Mouse (Mus musculus): ENCODE data around the gene Cbx7.

Gene Cbx7

DNA sequence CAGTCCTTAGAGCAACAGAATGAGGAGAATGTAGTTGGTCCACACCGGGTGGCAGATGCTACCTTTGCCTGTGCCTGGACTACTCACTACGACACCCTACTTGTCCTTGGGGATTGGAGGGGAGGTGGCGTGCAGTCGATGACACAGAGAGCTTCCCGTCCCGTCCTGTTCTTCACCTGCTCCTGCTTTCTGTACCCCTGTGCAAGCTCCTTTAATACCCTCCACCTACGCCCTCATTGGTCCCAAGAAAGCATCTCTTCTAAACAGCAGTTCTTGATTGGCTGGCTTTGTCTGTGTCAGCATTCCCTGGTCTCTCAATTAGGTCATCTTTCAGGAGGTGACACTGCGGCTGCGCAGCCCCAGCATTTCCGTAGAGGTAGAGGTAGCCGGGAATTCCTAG is at the start of gene Cbx7:
Gene Cbx7, minus strand, starts transcription at position 180 of the 400 bp plus-strand sequence.
- DNase-seq (ENCODE audit: low spot score in 2 of 2): no peak

DNA sequence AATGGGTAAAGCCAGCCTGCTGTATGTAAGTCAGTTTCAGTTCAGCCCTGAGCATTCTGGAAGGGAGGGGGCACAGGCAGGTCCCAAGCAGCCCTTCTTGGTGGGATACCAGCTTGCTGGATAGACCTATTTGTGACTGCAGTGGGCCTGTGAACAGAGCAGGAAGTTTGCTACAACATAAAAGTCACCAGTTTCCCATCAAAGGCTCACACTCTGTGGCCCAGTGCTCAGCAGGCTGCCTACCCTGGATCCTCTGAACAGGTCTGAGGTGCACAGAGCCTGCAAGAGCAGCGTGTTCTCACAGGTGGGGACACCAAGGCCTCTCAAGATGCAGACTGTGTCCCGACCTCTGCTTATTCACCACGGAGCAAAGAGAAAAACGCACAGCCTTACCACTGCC is 49.6 kb upstream of the Cbx7 start:
- DNase-seq (ENCODE audit: low spot score in 2 of 2): no peak

DNA sequence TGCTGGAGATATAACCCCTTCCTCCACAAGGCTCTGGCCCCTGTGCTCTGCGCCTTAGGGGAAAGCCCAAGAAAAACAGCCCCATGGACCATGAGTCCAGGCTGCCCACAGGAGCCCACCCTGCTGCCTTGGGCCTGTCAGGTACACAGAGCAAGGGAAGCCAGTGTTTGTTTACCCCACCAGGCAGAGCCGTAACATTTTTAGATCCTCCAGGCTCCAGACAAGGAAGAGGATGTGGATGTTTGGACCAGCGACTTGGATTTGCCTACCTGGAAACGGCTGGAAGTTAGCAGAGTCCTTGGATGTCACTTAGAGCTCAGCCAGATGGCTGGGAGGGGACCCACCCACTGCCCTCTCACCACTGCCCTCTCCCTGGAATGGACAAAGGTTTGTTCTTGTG is 48.7 kb upstream of the Cbx7 start:
- no peak for DNase-seq (ENCODE audit: low spot score in 2 of 2)

DNA sequence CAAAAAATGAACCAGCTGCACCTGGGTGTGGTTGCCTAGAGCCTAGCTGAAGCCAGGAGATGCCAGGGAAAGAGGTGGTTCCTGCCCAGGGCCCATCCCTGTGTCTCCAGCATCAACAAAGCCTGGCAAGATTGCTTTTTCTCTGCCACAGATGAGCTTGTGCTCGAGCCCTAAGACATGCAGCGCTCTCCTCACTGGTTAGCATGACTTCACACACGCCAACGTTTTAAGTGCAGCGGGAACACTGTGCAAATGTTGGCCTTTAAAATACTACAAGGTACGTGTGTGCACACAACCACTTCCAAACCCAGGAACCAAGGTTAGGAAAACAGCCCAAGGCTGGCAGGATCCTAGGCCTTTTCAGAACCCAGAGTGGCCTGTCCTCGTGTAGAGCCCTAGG is 48.3 kb upstream of the Cbx7 start:
- no peak for DNase-seq (ENCODE audit: low spot score in 2 of 2)

DNA sequence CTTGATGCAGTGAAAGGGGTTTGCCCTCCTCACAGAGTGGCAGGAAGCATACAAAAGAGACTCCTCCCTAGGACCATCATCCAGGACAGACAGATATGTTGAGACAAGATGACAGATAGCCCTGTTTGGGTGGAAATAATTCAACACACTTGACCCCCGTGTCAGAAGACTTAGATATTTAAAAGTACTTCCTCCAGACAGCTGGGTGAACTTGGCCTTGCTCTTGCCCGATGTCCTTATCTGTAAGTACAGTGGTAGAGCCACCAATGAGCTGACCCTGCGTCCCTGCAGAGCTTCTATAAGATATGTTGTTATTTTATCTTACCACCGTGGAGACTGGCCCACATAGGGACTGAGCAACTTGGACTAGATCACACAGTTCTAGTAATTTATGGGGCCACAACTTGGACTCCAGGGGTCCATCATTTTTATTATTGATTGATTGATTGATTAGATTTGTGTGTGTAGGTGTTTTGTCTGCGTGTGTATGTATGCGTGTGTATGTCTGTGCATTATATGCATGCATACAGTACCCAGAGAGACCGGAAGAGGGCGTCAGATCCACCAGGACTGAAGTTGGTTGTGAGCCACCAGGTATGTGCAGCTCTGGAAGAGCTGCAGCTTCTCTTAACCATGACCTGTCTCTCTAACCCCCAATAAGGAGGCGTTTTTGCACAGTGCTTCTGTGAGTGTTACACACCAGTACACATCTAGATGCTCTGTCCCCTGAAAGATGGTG is 45.8 kb upstream of the Cbx7 start:
- no peak for DNase-seq (ENCODE audit: low spot score in 2 of 2)

DNA sequence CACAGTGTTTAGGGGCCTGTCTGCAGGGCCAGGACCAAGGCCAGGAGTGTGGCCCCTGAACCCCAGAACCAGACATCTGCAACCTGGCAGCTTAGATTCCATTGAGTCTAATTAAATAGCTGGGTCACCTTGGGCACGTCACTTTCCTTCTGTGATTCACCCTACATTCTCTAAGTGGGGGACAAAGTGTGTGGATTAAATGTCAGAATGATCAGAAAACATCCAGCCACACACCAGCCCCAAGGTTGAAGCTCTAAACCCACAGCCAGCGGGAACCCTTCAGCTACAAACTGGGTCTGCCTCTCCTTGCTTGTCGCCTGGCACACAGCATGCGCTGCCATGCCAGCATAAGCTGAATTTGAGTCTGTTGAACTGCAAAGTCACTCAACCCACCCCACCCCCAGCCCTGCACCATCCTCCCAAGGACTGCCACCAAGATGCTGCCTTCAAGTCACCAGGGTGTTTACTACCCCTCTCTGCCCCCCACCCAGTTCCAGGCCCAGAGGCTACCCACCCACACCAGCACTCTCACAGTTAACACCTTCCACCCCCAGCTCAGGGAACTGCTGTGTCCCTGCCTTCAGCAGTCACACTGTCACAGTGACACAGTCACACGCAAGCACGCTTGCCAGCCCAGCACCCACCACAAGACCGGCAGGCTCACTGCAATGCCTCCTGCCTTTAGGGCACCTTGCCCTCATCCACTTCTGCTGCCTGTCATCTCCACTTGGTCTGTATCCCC is 44.5 kb upstream of the Cbx7 start:
- no peak for DNase-seq (ENCODE audit: low spot score in 2 of 2)

DNA sequence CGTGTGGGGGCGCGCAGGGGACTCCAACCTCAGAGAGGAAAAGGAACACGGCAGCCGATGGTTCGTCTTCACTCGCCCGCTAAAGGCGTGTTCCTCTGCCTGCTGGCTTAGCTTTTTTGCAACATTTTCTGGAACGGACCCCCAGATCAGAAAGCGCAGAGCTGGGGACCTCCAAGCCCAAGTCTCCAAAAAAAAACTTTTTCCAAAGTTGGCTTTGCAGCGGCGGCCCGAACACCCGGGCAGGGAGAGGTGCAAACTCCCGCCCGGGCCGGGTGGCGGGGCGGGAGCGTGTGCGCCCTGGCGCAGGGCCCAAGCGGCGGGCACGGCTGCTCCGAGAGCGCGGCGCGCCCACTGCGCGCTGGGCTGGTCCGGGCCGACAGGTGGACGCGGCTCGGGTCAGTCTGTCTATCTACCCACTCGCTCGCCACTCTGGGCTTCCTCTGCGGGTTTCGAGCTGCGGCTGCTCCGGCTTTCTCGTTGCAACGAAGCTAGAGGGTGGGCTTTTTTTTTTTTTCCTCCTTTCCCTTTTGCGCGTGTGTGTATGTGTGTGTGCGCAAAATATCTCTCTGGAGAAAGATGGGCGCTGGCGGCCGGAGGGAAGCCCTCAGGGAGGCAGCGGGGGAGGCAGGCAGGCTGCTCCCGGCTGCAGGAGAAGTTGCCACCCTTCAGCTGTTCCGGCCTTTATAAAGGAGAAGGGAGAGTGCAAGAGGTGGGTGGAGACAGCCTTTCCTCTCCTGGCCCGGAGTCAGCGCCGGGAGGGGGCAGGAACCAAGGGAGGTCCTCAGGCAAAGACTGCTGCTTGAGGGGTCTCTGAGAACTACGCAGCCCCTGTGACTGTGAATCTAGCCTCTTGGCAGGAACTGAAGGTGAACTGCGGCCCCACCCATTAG is 43.6 kb upstream of the Cbx7 start, which contains the start of gene Pdgfb:
Gene Pdgfb, minus strand, starts transcription at position 657 of the 890 bp plus-strand sequence.
- peak; percentile 32 to 49 for DNase-seq (ENCODE audit: low spot score in 2 of 2)

DNA sequence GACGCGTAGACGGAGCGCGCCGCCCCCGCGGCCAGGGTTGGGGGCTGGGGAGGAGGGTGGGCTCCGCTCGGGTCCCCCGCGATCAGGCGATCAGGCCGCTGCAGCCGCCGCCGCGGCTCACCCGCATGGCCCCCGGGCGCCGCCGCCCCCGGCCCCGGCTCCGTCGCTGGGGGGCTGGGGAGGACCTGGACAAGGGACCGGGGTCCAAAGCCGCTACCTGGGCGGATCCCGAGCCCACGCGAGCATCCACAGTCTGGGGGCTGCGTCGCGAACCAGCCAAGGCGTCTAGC is 43.1 kb upstream of the Cbx7 start:
- DNase-seq (ENCODE audit: low spot score in 2 of 2): no peak

DNA sequence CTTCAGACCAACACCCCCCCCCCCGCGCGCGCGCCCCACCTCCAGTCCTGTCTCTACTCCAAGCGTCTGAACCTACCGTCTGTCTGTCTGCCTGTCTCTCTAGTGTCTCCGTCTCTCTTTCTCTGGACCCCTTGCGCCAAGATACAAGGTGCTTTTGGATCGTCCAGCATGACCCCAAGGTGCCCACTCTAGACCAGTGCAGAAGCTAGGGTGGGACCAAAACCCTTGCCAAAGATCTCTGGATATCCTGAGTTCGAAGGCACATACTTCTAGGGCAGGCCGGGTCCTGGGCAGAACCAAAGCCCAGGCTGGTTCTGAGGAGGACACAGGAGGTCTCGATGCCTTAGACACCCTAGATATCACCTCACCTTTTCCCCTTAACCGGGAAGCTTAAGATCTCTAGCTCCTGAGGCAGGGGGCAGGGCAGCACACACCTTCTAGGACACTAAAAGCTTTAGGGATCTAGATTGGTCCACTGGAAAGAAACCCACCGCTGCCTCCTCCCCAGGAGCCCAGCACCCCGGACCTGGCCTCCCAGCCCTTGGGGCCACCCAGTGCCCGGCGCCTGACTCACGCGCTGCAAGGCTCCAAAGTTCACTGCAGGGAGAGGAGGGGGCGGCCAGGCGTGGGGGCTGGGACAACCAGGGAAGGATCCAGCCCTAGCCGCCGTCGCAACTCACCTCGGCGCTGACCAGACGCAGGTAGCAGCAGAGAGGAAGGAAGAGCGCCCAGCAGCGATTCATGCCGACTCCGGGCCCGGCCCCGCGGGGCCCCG is 42.5 kb upstream of the Cbx7 start:
- DNase-seq (ENCODE audit: low spot score in 2 of 2): no peak

DNA sequence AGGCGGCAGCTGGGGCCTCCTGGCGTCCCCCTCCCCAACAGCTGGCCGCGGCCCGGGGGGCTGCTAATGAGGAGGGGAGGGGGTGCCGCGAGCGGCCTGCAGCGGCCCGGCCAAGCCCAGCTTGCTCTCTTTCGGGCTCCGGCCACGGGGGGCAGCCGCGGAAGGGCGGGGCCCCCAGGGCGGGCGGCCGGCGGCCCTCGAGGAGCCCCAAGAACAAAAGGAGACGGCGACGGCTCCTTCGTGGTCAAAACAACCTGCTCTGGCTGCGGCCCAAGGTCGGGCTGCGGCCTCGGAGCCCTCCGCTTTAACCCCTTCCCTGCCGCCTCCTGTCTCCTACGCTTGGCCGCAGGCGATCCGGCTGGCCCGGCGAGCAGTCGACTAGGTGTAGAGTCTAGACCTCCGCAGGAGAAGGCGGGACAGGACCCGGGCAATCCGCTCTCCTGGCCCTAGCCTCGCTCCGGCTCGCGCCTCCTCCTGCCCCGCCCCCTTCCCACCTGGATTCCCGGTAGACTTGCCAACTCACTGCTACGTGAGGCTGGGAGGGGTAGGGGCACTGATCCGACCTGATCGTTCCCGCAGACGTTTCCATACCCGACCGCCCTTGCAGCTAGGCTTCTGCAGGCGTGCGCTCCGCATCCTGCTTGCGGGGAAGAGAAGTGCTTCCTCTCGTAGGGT is 41.7 kb upstream of the Cbx7 start:
- peak; percentile 30 to 34 for DNase-seq (ENCODE audit: low spot score in 2 of 2)

DNA sequence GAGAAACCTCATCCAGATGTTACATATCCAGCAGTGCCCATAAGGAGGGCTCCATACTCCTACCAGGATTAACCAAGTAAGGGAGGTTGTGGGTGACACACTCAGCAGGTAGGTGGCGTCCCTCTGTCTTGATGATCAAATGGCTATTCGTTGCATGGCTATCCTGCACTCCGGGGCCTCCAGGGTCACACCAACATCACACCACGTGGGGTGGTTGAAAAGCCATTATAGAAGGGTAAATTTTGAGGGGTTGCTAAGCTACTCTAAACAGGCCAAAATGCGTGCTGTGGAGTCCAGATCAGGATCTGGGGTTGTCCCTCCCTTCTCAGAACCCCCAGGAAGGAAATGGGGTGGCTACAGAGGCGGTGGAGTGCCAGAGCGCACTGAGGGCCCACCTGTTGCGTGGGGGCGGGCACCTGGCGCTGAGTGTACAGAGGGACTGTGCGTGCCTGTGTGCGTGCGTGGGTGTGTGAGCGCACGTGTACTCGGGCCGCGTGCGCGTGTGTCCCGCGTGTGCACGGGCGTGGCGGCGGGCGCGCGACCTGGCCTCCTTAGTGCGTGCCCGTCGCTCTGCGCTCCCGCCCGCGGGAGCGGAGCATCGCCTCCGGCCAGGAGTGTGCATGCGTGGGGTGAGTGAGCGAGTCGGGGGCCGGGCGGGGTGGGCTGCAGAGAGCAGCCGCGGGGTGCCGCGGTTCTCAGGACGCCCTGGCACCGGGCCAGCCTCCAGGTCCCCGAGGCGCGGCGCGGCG is 41.0 kb upstream of the Cbx7 start:
- DNase-seq (ENCODE audit: low spot score in 2 of 2): no peak

DNA sequence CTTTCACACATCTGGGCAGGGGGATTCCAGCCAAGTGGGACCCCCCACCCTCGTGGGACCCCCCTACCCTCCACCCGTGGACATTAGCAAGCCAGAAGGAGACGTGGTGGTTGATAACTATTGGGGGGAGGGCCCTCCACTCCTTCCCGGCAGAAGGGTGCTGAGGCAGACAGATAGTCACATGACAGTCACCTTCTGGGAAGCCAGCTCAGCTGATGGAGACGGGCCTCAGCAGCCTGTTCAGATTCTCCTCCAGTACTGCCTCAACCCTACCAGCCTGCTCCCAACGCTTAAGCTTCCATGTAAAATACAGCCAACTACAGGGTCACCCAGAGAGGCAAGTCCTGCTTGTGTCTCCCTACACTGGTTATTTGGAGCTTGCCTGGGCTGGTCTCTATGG is 40.3 kb upstream of the Cbx7 start:
- DNase-seq (ENCODE audit: low spot score in 2 of 2): no peak

DNA sequence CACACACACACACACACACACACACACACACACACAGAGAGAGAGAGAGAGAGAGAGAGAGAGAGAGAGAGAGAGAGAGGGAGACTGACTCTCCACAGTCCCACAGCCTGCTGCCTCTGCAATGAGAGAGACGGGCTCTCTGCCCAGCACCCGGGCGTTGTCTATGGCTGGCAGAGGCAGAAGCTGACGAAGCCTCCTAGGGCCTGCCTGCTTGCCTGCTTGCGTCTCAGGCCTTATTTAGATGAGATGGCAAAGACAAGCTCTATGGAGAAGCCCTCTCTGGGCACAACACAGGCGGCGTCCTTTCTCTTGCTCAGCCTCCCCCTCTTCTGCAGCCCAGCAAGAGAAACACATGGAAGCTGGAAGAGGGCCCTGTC is 39.3 kb upstream of the Cbx7 start:
- no peak for DNase-seq (ENCODE audit: low spot score in 2 of 2)

DNA sequence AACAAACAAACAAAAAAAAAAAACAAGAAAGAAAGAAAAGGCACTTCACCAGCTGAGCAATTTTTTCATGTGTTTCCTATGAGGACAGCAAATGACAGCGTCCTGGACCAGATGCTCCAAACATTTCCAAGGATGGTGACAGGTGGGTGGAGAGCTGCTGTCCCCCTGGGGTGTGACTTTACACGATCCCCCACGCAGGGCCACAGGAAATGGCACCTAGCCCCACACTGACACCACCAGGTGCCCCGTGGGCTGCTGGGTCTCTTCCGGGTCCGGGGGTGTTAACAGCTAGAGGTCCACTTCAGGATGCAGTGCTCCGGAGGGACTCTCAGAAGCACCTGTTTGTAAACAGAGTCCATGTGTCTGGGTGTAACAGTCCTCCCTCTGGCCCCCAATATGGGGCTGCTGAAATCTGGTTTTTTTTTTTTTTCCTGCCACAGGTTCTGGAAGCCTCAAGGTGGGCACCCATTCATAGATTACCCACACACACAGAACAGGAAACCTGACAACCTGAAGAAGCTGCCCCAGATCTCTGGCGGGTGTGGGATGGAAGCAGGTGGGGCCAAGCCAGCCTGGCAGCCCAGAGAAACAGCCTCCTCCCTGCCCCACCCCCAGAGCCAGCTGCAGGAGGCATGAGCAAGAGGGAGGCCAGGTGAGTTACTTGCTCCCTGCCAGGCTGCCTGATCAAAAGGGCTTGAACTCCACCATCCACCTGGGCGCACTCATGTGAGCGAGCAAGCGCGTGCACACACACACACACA is 38.7 kb upstream of the Cbx7 start:
- DNase-seq (ENCODE audit: low spot score in 2 of 2): no peak

DNA sequence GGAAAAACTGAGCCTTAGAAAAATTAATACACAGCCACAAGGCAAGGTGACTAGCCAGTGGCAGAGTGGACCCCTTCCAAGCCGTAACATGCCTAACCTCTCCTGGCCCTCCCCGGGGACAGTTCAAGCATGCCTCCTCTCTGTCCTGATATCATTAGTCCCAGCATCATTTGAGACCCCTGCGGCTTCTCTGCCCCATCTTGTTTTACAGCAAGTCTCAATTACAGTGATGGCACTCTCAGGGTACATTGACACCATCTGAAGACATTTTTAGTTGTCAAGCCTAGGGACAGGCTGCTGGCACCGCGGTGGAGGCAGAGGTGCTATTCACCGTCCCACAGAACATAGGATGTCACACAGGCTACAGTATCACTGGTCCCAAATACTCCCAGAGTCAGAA is 37.5 kb upstream of the Cbx7 start:
- no peak for DNase-seq (ENCODE audit: low spot score in 2 of 2)

DNA sequence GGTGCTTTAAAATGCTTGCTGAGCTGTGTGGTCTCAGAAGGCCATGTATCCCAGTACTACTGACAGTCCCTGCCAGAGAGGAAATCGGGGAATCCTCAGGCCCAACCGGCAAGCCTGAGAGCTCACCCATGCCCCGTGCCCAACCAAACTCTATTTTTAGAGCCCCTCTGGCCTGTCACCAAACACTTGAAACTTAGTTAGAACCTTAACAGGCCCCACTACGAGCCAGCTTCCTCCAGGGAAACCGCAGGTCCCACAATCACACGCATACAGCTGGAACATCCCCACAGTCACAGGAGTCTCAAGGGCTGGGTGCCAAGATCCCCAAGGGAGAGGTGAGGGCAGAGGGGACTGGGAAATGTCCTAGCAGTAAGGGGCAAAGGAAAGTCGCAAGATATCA is 35.2 kb upstream of the Cbx7 start:
- DNase-seq (ENCODE audit: low spot score in 2 of 2): no peak

DNA sequence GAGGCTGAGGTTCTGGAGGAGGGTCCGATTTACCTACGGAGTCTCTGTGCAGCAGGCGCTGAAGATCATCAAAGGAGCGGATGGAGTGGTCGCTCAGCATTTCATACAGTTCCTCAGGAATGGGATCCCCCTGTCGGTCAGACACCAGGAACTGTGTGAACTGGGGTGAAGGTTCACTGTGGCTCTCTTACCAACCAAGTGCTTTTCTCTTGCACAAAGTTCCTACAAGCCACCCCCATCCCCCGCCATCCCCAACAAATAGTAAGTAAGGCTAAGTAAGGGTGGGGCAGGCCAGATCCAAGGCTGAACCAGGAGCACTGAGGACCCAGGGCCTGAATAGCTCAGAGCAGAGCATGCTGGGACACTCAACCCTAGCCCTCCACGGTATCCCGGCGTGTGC is 34.5 kb upstream of the Cbx7 start:
- no peak for DNase-seq (ENCODE audit: low spot score in 2 of 2)

DNA sequence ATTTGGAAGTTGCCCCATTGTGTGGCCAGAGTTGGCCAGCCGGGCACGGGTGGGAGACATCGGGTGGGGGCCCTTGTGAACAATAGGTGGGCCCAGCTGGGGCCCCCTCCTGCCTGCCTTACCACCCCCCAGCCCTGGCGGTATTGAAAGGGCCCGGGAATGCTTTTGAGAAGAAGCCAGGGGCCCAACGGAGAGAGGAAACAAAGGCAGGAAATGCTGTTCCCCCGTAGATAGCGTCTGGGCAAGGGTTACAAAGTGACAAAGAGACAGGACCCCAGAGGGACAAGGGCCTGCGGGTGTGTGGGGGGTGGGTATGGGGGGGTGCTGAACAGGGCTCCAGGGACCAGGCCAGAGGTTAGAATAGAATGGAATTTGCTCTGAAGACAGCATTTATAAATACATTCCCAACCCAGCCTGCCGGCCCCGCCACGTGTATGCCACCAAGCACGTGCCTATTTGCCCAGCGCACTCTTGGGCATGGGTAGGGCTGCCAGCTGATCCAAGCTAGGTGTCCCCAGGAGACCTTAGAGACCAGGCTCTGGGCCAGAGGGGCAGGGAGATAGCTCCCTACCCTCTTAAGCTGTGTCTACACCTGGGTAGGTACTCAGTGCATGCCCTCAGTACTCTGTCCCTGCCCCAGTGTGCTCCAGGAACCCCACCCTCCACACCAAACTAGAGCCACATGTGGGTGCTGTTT is 33.9 kb upstream of the Cbx7 start:
- peak in 1 of 2 experiments; percentile 33 for DNase-seq (ENCODE audit: low spot score in 2 of 2)

DNA sequence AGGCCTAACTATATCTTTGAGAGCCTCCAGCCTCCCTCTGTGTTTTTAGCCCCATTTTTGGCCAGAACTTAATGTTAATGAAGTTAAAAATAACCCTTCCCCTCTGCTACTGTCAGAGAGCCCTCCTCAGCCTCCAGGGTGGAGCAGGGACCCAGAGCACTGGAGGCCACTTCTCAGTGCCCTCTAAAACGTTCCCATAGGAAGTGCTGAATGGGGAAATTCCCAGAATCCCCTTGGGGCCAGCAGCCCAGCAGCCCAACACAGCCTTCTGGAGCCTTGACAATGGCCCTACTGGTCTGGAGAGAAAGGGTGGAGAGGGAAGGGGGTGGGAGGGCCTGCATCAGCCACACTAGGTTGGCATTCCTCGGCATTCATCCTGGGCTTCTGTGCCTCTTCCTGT is 32.7 kb upstream of the Cbx7 start:
- DNase-seq (ENCODE audit: low spot score in 2 of 2): no peak

Data from urinary bladder, postnatal 36 days (tissue).